Mouse (Mus musculus) lung, embryonic 14.5 days (tissue): ENCODE results near the gene Hyal2. TPM values are rescaled to one million over a fixed set of nuclear protein-coding genes. Genes with fewer than 3 reads are reported as not detected.

Source experiments
- ATAC-seq: fragments of 200-750 bp; cut with Nextera tagmentation; 2 replicates; pipeline ENCODE4 v1.8.0; 2017; ENCODE audit warnings: mild to moderate bottlenecking, moderate TSS enrichment, moderate library complexity; ENCODE audit not compliant: insufficient read depth
- DNase-seq: peaks from one replicate; pipeline ENCODE4 v3.0.0-alpha.2; 2015
- H3K27ac ChIP-seq: fragments of 300-500 bp; sonication (generic); 2 replicates; pipeline ENCODE4 v1.5.1; 2014; ENCODE audit warnings: low read depth, mild to moderate bottlenecking, moderate library complexity
- H3K27me3 ChIP-seq: fragments of 300-500 bp; sonication (generic); 2 replicates; pipeline ENCODE4 v1.6.1; 2014; ENCODE audit warnings: low read length, control low read depth; ENCODE audit not compliant: insufficient read depth
- H3K36me3 ChIP-seq: fragments of 300-500 bp; sonication (generic); 2 replicates; pipeline ENCODE4 v1.6.1; 2014; ENCODE audit warnings: control low read depth; ENCODE audit not compliant: insufficient read depth
- H3K4me1 ChIP-seq: fragments of 300-500 bp; sonication (generic); 2 replicates; pipeline ENCODE4 v1.6.1; 2014; ENCODE audit warnings: antibody characterized with exemption, control low read depth; ENCODE audit not compliant: insufficient read depth
- H3K4me2 ChIP-seq: fragments of 300-500 bp; sonication (generic); 2 replicates; pipeline ENCODE4 v1.6.1; 2014; ENCODE audit warnings: mild to moderate bottlenecking
- H3K4me3 ChIP-seq: fragments of 300-500 bp; sonication (generic); 2 replicates; pipeline ENCODE4 v1.5.1; 2014; ENCODE audit warnings: low read depth, low read length
- H3K9ac ChIP-seq: fragments of 300-500 bp; sonication (generic); 2 replicates; pipeline ENCODE4 v1.6.1; 2014
- H3K9me3 ChIP-seq: fragments of 300-500 bp; sonication (generic); 2 replicates; pipeline ENCODE4 v1.6.1; 2016; ENCODE audit warnings: low read depth, low read length, control low read depth
- CTCF ChIP-seq: IDR thresholded peaks from 2 replicates; pipeline ENCODE4 v1.5.1; 2016; ENCODE audit warnings: antibody characterized with exemption, low read depth
- WGBS: fragments of 180-500 bp; shearing (Covaris S2); extraction: QIAGEN DNeasy Blood & Tissue Kit; methylation state at CpG from one replicate; pipeline ENCODE4 v1.1.7; 2014; 5-methylcytosine and 5-hydroxymethylcytosine counted together
- polyA plus RNA-seq: library from polyadenylated mRNA; unstranded; fragments of >200 nt; fragmentation: Nextera tagmentation; extraction: Ambion mirVana; gene quantifications from 2 replicates; pipeline ENCODE4 v1.2.1, GENCODE M21; 2014

The Hyal2 gene
- polyA plus RNA-seq, 1 experiment from 2014 or later: 129 TPM

DNA sequence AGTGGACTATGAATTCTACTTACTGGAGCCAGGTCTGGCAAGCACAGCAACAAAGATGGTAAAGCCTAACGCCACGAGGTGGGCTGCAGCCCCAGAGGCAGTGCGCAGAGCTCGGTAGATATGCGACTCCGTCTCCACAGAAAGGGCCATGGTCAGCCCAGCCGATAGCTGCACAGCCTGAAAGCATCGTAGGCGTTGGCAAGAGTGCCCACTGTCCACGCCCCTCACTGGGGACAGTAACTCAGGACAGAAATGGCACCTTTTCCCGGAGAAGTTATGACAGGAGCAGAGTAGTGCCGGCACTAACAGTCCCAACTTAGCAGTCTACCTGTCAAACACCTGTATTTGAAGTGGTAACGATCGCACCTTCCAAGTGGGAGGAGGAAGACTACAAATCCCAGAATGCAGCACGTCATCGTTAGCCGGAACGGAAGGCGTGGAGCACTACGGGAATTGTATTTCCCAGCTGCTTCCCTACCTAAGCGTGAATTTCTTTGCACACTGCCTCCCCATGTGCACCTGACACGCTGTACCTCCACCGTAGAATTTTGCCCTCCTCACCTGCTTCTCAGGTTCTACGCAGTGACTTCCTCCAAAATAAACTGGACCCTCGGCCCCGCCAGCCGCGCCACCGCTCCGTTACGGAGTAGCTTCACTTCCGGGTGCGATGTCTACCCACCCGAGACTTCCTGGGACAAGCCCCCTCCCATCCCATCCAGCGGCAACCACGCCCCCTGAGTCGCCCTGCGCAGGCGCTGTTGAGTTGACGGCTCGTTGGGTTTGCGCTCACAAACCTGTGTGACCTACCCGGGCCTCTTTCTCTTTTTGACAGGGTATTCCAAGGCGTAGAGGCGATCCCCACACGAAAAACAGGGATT lies 26.0 kb upstream of the Hyal2 start, which contains the start of the genes Cyb561d2 and Nprl2:
Cyb561d2 (minus strand) TSS at position 720 of the 878 bp plus-strand sequence.
Nprl2 (plus strand) TSS at position 753 of the 878 bp plus-strand sequence.
- Histone ChIP-seq H3K27ac (peak within 1 kb of the TSS; percentile 18; the same call in 1 of the 2 replicates), H3K4me2 (peak within 1 kb of the TSS; percentile 97), H3K27me3 (no peaks in the 10 kb centered on the region), H3K4me3 (peak within 1 kb of the TSS; percentile 63), H3K9ac (peak within 1 kb of the TSS; percentile 61), H3K9me3 (no peaks in the 10 kb centered on the region), H3K4me1 (peaks cover 9% of the 10 kb centered on the region; the same call in 1 of the 2 replicates), H3K36me3 (peaks cover 59% of the 10 kb centered on the region)
- TF ChIP-seq CTCF: no peak
- ATAC-seq (peak; percentile 81), DNase-seq (peak; percentile 96)
- WGBS: under 1% methylated on average over 46 of the region's 46 CpGs

DNA sequence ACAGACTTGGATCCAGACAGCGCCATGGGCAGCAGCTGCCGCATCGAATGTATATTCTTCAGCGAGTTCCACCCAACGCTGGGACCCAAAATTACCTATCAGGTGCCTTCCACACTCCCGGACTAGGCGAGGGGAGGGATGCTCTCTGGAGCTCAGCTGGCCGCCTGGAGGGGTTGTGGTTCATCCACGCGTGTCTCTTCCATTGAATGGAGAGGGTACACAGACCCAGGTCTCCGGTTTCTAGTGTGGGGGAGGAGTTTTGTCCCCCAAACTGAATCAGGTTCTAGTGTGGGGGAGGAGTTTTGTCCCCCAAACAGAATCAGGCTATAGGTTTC lies 25.4 kb upstream of the Hyal2 start:
- DNase-seq: no peak
- H3K4me1 ChIP-seq: peaks cover 11% of the 10 kb centered on the region
- 2% methylated on average over 11 of the region's 11 CpGs for WGBS
- peaks cover 52% of the 10 kb centered on the region for H3K36me3 ChIP-seq
- H3K4me3 ChIP-seq: peak overlapping the region; percentile 63
- H3K27me3 ChIP-seq: no peaks in the 10 kb centered on the region
- no peak for TF ChIP-seq CTCF
- peak overlapping the region; percentile 18; the same call in 1 of the 2 replicates for H3K27ac ChIP-seq
- H3K9ac ChIP-seq: peak overlapping the region; percentile 61
- H3K9me3 ChIP-seq: no peaks in the 10 kb centered on the region
- peak overlapping the region; percentile 97 for H3K4me2 ChIP-seq
- peak; percentile 33; the same call in 1 of the 2 replicates for ATAC-seq

DNA sequence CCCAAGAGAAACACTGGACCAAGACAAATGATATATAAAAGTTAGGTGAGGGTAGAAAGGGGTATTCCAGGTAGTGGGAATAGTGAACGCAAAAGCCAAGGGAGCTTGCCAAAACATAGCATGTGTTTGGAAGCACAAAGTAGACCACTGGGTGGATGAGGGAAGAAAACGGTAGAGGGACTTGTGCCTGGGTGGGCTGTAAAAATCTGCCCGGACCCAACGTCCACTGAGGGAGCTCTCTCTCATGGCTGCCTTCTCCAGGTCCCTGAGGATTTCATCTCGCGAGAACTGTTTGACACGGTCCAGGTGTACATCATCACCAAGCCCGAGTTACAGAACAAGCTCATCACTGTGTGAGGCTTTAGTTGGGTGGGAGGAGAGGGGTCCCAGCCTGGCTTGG lies 25.0 kb upstream of the Hyal2 start:
- peaks cover 14% of the 10 kb centered on the region for H3K4me1 ChIP-seq
- peak overlapping the region; percentile 97 for H3K4me2 ChIP-seq
- H3K9ac ChIP-seq: peak overlapping the region; percentile 61
- no peaks in the 10 kb centered on the region for H3K27me3 ChIP-seq
- no peak overlapping the region; the same call in 1 of the 2 replicates for H3K27ac ChIP-seq
- peak overlapping the region; percentile 63 for H3K4me3 ChIP-seq
- no peak for TF ChIP-seq CTCF
- no peak for ATAC-seq
- H3K9me3 ChIP-seq: no peaks in the 10 kb centered on the region
- 33% methylated on average over 8 of the region's 8 CpGs for WGBS
- peaks cover 48% of the 10 kb centered on the region for H3K36me3 ChIP-seq
- DNase-seq: no peak

DNA sequence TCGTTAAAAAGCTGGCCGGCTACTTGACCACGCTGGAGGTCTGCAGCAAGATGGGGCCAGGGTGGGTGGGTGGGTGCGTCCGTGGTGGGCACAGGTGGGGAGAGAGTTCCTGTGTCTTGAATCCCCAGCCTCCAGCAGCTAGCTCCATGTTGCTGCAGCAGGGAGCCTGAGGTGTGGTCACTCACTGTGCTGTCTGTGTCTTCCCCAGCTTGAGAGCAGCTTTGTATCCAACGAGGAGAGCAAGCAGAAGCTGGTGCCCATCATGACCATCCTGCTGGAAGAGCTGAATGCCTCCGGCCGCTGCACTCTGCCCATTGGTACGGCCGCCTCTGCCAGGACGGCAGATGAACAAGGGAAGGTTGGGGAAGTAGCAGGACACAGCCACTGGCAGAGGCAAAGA lies 24.4 kb upstream of the Hyal2 start:
- TF ChIP-seq CTCF: no peak
- ATAC-seq: no peak
- H3K9ac ChIP-seq: no peak overlapping the region

DNA sequence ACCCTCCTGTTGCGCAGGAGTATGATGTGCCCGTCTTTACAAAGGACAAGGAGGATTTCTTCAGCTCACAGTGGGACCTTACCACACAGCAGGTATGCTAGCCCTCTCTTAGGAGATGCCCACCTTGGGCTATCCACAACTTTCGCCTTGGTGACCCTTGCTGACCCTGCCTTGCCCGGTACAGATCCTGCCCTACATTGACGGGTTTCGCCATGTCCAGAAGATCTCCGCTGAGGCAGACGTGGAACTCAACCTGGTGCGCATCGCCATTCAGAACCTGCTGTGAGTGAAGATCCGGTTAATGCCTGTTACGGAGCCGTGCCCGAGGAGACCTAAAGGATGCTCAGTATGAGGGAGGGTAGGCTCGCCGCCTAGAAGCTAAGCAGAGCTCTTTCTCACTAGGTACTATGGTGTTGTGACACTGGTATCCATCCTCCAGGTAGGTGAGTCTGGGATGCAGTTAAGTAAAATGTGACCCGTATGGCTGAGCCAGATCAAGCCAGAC lies 23.5 kb upstream of the Hyal2 start:
- DNase-seq (no peak), ATAC-seq (no peak)
- Histone ChIP-seq H3K4me3 (no peak overlapping the region), H3K9me3 (no peaks in the 10 kb centered on the region), H3K9ac (no peak overlapping the region), H3K27me3 (no peaks in the 10 kb centered on the region), H3K36me3 (peaks cover 33% of the 10 kb centered on the region), H3K4me2 (no peak overlapping the region), H3K27ac (no peak overlapping the region), H3K4me1 (peaks cover 14% of the 10 kb centered on the region)
- no peak for TF ChIP-seq CTCF
- WGBS: 94% methylated on average over 17 of the region's 17 CpGs

More for the DNA sequence above, 24.4 kb upstream of the Hyal2 start:
- Histone ChIP-seq H3K36me3 (peaks cover 43% of the 10 kb centered on the region), H3K27me3 (no peaks in the 10 kb centered on the region), H3K4me3 (0 out of 2 replicates have a peak overlapping the region, but pooled peaks have one; percentile 63), H3K4me1 (peaks cover 14% of the 10 kb centered on the region), H3K27ac (no peak overlapping the region), H3K4me2 (no peak overlapping the region), H3K9me3 (no peaks in the 10 kb centered on the region)
- no peak for DNase-seq
- WGBS: 72% methylated on average over 11 of the region's 11 CpGs

DNA sequence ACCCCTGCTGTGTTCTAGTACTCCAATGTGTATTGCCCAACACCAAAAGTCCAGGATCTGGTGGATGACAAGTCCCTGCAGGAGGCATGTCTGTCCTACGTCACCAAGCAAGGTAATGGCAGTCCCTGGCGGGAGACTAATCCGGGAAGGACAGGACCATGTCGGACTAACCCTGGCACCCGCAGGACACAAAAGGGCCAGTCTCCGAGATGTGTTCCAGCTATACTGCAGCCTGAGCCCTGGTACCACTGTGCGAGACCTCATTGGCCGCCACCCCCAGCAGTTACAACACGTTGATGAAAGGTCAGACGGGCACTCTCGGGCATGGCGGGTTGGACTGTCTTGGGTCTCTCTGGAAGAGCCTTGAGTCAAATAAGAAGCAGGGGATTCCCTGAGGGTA lies 23.0 kb upstream of the Hyal2 start:
- TF ChIP-seq CTCF: no peak
- Histone ChIP-seq H3K36me3 (peaks cover 28% of the 10 kb centered on the region), H3K9ac (no peak overlapping the region), H3K27me3 (no peaks in the 10 kb centered on the region), H3K4me2 (no peak overlapping the region), H3K9me3 (no peaks in the 10 kb centered on the region), H3K27ac (no peak overlapping the region), H3K4me1 (peaks cover 14% of the 10 kb centered on the region), H3K4me3 (no peak overlapping the region)
- 93% methylated on average over 12 of the region's 12 CpGs for WGBS
- ATAC-seq: no peak
- DNase-seq: no peak

DNA sequence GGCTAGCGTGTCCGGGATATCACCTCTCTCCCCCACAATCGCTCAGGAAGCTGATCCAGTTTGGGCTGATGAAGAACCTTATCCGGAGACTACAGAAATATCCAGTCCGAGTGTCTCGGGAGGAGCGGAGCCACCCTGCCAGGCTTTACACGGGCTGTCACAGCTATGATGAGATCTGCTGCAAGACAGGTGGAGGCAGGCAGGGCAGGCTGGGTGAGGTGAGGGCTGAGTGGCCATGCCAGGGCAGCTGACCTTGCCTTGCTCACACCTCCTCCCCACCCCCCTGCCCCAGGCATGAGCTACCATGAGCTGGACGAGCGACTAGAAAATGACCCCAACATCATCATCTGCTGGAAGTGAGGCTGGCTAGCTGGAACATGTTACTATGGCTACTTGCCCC lies 22.5 kb upstream of the Hyal2 start:
- TF ChIP-seq CTCF: no peak
- WGBS: 85% methylated on average over 10 of the region's 10 CpGs
- H3K36me3 ChIP-seq: peaks cover 25% of the 10 kb centered on the region
- ATAC-seq (no peak), DNase-seq (no peak)
- H3K9me3 ChIP-seq: no peaks in the 10 kb centered on the region
- no peaks in the 10 kb centered on the region for H3K27me3 ChIP-seq
- no peak overlapping the region for H3K4me3 ChIP-seq
- H3K4me2 ChIP-seq: no peak overlapping the region
- H3K9ac ChIP-seq: no peak overlapping the region
- H3K27ac ChIP-seq: no peak overlapping the region
- H3K4me1 ChIP-seq: peaks cover 14% of the 10 kb centered on the region
